Mouse (Mus musculus) ZHBTc4 (cell line): ENCODE results near the gene Rapgefl1.

Experiments used
- DNase-seq: peaks from one replicate; pipeline ENCODE4 v3.0.0-alpha.2; 2011; ENCODE audit warnings: low read depth, low spot score

Gene Rapgefl1

GRCm38 (mm10) chr11:98836651-98837141, at the start of gene Rapgefl1:
Gene Rapgefl1 (plus strand): TSS chr11:98836785.
- peak; percentile 90 for DNase-seq

GRCm38 (mm10) chr11:98787229-98787628, 49.4 kb upstream of the Rapgefl1 start:
- DNase-seq = no peak

- DNase-seq = peak; percentile 32
Observed at GRCm38 (mm10) chr11:98787691-98788090, 48.9 kb upstream of the Rapgefl1 start.

GRCm38 (mm10) chr11:98788139-98788538, 48.4 kb upstream of the Rapgefl1 start:
- DNase-seq = no peak

GRCm38 (mm10) chr11:98788550-98789218, 47.9 kb upstream of the Rapgefl1 start:
- peak; percentile 93 for DNase-seq

GRCm38 (mm10) chr11:98789219-98789807, 47.3 kb upstream of the Rapgefl1 start:
- DNase-seq = no peak

- DNase-seq = no peak
Observed at GRCm38 (mm10) chr11:98789824-98790223, 46.8 kb upstream of the Rapgefl1 start.

- no peak for DNase-seq
Observed at GRCm38 (mm10) chr11:98790631-98791205, 45.9 kb upstream of the Rapgefl1 start.

GRCm38 (mm10) chr11:98791448-98791847, 45.1 kb upstream of the Rapgefl1 start:
- no peak for DNase-seq

- DNase-seq = peak; percentile 92
Observed at GRCm38 (mm10) chr11:98792081-98792480, 44.5 kb upstream of the Rapgefl1 start.

- DNase-seq = peak; percentile 68
Observed at GRCm38 (mm10) chr11:98794469-98795014, 42.0 kb upstream of the Rapgefl1 start.

GRCm38 (mm10) chr11:98795015-98795713, 41.4 kb upstream of the Rapgefl1 start, which contains the start of gene Msl1:
Gene Msl1 (plus strand): TSS chr11:98795516.
- DNase-seq = peak; percentile 87

- DNase-seq = no peak
Observed at GRCm38 (mm10) chr11:98795714-98796514, 40.7 kb upstream of the Rapgefl1 start.

GRCm38 (mm10) chr11:98796515-98797216, 39.9 kb upstream of the Rapgefl1 start:
- DNase-seq = peak; percentile 76

- DNase-seq = no peak
Observed at GRCm38 (mm10) chr11:98797306-98797705, 39.3 kb upstream of the Rapgefl1 start.

GRCm38 (mm10) chr11:98797909-98798308, 38.7 kb upstream of the Rapgefl1 start:
- DNase-seq = no peak

GRCm38 (mm10) chr11:98804605-98805004, 32.0 kb upstream of the Rapgefl1 start, which contains the start of gene Casc3:
Gene Casc3 (plus strand): TSS chr11:98804905.
- DNase-seq = no peak

GRCm38 (mm10) chr11:98808417-98808816, 28.2 kb upstream of the Rapgefl1 start:
- no peak for DNase-seq

GRCm38 (mm10) chr11:98809457-98810290, 26.9 kb upstream of the Rapgefl1 start:
- DNase-seq = peak; percentile 99
